Mouse (Mus musculus) CH12.LX (cell line): ENCODE data around the gene Mxd4.

Experiments
- CHD2 ChIP-seq: IDR thresholded peaks from 2 replicates; pipeline ENCODE4 v1.6.1; 2011; ENCODE audit warnings: low read length, improper control_type of control experiment
- CTCF ChIP-seq, 2 experiments: IDR thresholded peaks in 1 of 2; conservative IDR thresholded peaks in 1 of 2; 2 replicates each; pipeline ENCODE4 v1.5.1; 2011 to 2012; ENCODE audit warnings: low read depth in 2 of 2, low read length in 2 of 2, improper control_type of control experiment in 1 of 2, inconsistent platforms in 1 of 2, mild to moderate bottlenecking in 1 of 2, moderate library complexity in 1 of 2
- ELF1 ChIP-seq: IDR thresholded peaks from 2 replicates; pipeline ENCODE4 v1.6.1; 2014; ENCODE audit warnings: low read depth, mild to moderate bottlenecking, inconsistent platforms, low read length, improper control_type of control experiment
- GABPA ChIP-seq: IDR thresholded peaks from 2 replicates; pipeline ENCODE4 v1.6.1; 2012; ENCODE audit warnings: low read depth, low read length, improper control_type of control experiment, inconsistent platforms; ENCODE audit not compliant: insufficient replicate concordance
- MAX ChIP-seq: IDR thresholded peaks from 2 replicates; pipeline ENCODE4 v1.6.1; 2011; ENCODE audit warnings: low read length, improper control_type of control experiment
- POLR2A ChIP-seq: IDR thresholded peaks from 2 replicates; pipeline ENCODE4 v1.6.1; 2011; ENCODE audit warnings: low read depth, mild to moderate bottlenecking, improper control_type of control experiment, low read length
- RAD21 ChIP-seq: IDR thresholded peaks from 2 replicates; pipeline ENCODE4 v1.6.1; 2011; ENCODE audit warnings: low read depth, mild to moderate bottlenecking, low read length, improper control_type of control experiment, moderate library complexity
- SIN3A ChIP-seq: IDR thresholded peaks from 2 replicates; pipeline ENCODE4 v1.6.1; 2012; ENCODE audit warnings: low read length, improper control_type of control experiment, inconsistent platforms
- ZMIZ1 ChIP-seq: IDR thresholded peaks from 2 replicates; pipeline ENCODE4 v1.6.1; 2012; ENCODE audit warnings: low read depth, mild to moderate bottlenecking, inconsistent platforms, low read length, improper control_type of control experiment

DNA sequence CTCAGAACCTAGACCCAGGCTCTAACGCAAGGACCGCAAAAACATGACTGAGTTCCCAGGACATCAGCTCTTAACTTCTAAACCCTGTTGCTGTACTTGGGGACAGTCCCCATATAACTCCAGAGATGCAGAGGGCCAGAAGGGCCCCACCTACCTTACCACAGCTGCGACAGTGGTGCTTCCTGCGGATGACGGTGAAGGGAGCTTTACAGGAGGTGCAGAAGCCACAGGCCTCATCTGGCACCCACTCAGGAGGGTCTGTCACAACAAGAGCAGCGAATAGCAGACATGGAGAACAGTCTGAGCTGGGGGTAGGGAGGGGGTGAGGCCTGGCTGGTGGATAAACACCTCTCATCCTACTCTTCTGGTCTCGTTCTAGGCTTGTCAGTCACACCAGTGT is 8.9 kb upstream of the Mxd4 start:
- no peak for TF ChIP-seq CTCF (conservative IDR thresholded peaks at IDR 0.05 in 1 of 2, IDR thresholded peaks at IDR 0.05 in 1 of 2; ENCODE audit: low read depth in 2 of 2, low read length in 2 of 2)
- peak; percentile 52; the same call in 1 of the 2 replicates for TF ChIP-seq ELF1
- TF ChIP-seq RAD21 = no peak; the same call in 1 of the 2 replicates
- TF ChIP-seq ZMIZ1 = no peak
- TF ChIP-seq MAX = 0 out of 2 replicates have a peak, but pooled peaks have one; percentile 51
- peak; percentile 41 for TF ChIP-seq POLR2A
- TF ChIP-seq CHD2 = no peak
- TF ChIP-seq GABPA = no peak
- TF ChIP-seq SIN3A = peak; percentile 67; the same call in 1 of the 2 replicates
